Mouse (Mus musculus): Measurements from ENCODE around the gene Arvcf. TPM values are rescaled to one million over a fixed set of nuclear protein-coding genes. Genes with fewer than 3 reads are reported as not detected.

Gene Arvcf
- polyA plus RNA-seq, 1 experiment from 2014 or later, result 37.9 TPM

GRCm38 (mm10) chr16:18443385-18443841, 95.4 kb downstream of the Arvcf start:
- no peaks in the 10 kb centered on the region for H3K27me3 ChIP-seq
- ATAC-seq (ENCODE audit: insufficient number of reproducible peaks, low FRiP score, low TSS enrichment, low read depth), result peak; percentile 61
- peaks cover 7% of the 10 kb centered on the region; the same call in 1 of the 2 replicates for H3K4me1 ChIP-seq
- no peak overlapping the region for H3K4me3 ChIP-seq (replicated peaks)
- H3K9me3 ChIP-seq (replicated peaks), result no peaks in the 10 kb centered on the region
- H3K4me2 ChIP-seq (replicated peaks), result no peak overlapping the region
- 18% methylated on average over 8 of the region's 8 CpGs for WGBS
- H3K9ac ChIP-seq, result no peak overlapping the region
- no peak overlapping the region for H3K27ac ChIP-seq (replicated peaks)
- no peaks in the 10 kb centered on the region for H3K36me3 ChIP-seq

DNA sequence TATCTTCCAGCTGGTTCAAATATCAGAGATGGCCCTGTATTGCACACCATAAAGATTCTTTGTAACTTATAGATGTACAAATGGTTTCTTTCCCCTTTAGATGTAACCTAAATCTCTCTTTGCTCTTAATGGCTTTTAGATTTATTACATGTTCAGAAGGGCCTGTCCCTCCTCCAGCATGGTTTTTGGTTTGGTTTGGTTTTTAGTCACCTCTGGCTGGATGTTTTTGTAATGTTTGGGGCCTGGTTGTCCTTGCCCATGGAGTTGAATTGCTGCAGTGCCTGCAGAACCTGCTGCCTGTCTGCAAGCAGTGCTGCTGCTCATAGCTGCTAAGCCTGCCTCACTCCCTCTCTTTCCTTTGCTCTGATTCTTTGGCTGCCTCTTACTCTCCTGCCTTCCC, 99.3 kb downstream of the Arvcf start:
- Histone ChIP-seq H3K27me3 (no peaks in the 10 kb centered on the region), H3K9me3 (replicated peaks) (no peaks in the 10 kb centered on the region), H3K27ac (replicated peaks) (peak overlapping the region; percentile 48; the same call in 1 of the 2 replicates), H3K9ac (no peak overlapping the region), H3K36me3 (no peaks in the 10 kb centered on the region), H3K4me1 (peaks cover 21% of the 10 kb centered on the region), H3K4me2 (replicated peaks) (no peak overlapping the region), H3K4me3 (replicated peaks) (no peak overlapping the region)
- no peak for ATAC-seq (ENCODE audit: insufficient number of reproducible peaks, low FRiP score, low TSS enrichment, low read depth)

GRCm38 (mm10) chr16:18448104-18448503, 100.1 kb downstream of the Arvcf start:
- 40% methylated on average over 6 of the region's 6 CpGs for WGBS
- no peak overlapping the region for H3K9ac ChIP-seq
- no peak overlapping the region for H3K4me3 ChIP-seq (replicated peaks)

DNA sequence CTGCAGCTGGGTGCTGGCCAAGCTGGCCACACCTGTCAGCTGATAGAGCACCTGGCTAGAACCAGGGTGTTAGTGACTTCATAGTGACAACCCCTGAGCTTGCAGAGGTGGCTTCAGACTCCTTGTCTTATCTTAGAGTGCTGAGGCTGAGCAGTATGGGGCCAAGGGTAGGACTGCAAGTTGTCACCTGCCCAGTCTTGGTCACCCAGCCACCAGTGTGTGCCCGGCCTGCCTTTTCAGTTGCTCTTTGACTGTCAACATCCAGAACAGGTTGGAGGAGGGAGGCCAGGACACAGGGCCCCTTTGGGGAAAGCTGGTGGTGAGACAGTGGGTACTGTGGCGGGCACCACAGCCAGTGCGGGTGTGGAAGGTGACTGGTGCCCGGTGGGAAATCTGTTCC, 101.0 kb downstream of the Arvcf start:
- Histone ChIP-seq H3K4me2 (replicated peaks) (no peak overlapping the region), H3K4me1 (peaks cover 24% of the 10 kb centered on the region), H3K27me3 (no peaks in the 10 kb centered on the region), H3K4me3 (replicated peaks) (no peak overlapping the region), H3K9me3 (replicated peaks) (no peaks in the 10 kb centered on the region), H3K9ac (no peak overlapping the region), H3K27ac (replicated peaks) (no peak overlapping the region), H3K36me3 (no peaks in the 10 kb centered on the region)
- ATAC-seq (ENCODE audit: insufficient number of reproducible peaks, low FRiP score, low TSS enrichment, low read depth), result no peak
- 94% methylated on average over 4 of the region's 4 CpGs for WGBS

More at GRCm38 (mm10) chr16:18448104-18448503, 100.1 kb downstream of the Arvcf start:
- ATAC-seq (ENCODE audit: insufficient number of reproducible peaks, low FRiP score, low TSS enrichment, low read depth), result no peak
- no peaks in the 10 kb centered on the region for H3K9me3 ChIP-seq (replicated peaks)
- no peak overlapping the region for H3K27ac ChIP-seq (replicated peaks)
- H3K4me1 ChIP-seq, result peaks cover 24% of the 10 kb centered on the region
- H3K4me2 ChIP-seq (replicated peaks), result no peak overlapping the region
- H3K36me3 ChIP-seq, result no peaks in the 10 kb centered on the region
- H3K27me3 ChIP-seq, result no peaks in the 10 kb centered on the region

DNA sequence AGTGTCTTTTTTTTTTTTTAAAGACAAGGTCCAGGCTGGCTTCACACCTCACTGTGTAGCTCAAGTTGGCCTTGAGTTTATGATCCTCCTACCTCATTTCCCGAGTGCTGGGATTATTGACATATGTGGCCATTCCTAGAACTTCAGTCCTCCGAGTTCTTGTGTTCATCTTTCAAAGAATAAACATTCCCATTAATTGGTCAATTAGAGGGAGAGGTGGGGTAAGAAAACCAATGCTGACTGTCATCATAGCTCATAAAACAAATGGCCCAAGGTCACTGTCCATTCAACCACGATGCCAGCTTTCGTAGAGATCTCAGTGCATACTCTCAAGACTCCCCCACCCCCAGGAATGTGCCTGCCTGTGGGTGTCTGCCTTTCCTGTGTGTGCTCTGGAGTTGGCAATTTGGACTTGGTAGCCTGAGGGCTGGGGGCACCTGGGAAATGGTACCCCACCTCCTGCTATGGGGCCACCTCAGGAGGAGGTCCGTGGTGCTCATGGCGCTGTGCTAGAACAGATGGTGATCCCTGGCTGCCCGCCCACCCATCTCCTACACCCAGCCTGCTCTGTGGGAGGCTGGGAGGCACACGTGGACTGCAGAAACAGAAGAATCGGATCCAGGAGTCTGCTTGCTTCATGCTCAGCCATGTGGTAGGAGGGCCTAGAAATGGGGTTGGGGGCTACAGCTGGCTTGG, 103.7 kb downstream of the Arvcf start:
- Histone ChIP-seq H3K4me3 (replicated peaks) (no peak overlapping the region), H3K4me2 (replicated peaks) (no peak overlapping the region), H3K9ac (no peak overlapping the region), H3K36me3 (no peaks in the 10 kb centered on the region), H3K27me3 (no peaks in the 10 kb centered on the region), H3K4me1 (peaks cover 29% of the 10 kb centered on the region), H3K9me3 (replicated peaks) (no peaks in the 10 kb centered on the region), H3K27ac (replicated peaks) (no peak overlapping the region)
- ATAC-seq (ENCODE audit: insufficient number of reproducible peaks, low FRiP score, low TSS enrichment, low read depth), result no peak
- WGBS, result 26% methylated on average over 9 of the region's 9 CpGs

- Histone ChIP-seq H3K9ac (no peak overlapping the region), H3K36me3 (no peaks in the 10 kb centered on the region; the same call in 1 of the 2 replicates), H3K4me1 (peaks cover 27% of the 10 kb centered on the region), H3K4me2 (replicated peaks) (no peak overlapping the region), H3K9me3 (replicated peaks) (no peaks in the 10 kb centered on the region), H3K27me3 (no peaks in the 10 kb centered on the region), H3K27ac (replicated peaks) (no peak overlapping the region), H3K4me3 (replicated peaks) (no peak overlapping the region)
- no peak for ATAC-seq (ENCODE audit: insufficient number of reproducible peaks, low FRiP score, low TSS enrichment, low read depth)
- WGBS, result 61% methylated on average over 8 of the region's 8 CpGs
Observed at GRCm38 (mm10) chr16:18452361-18452862, 104.4 kb downstream of the Arvcf start.

- H3K4me1 ChIP-seq, result peaks cover 23% of the 10 kb centered on the region
- H3K27ac ChIP-seq (replicated peaks), result no peak overlapping the region
- H3K36me3 ChIP-seq, result no peaks in the 10 kb centered on the region; the same call in 1 of the 2 replicates
- no peak overlapping the region for H3K9ac ChIP-seq
- H3K27me3 ChIP-seq, result no peaks in the 10 kb centered on the region
- H3K9me3 ChIP-seq (replicated peaks), result no peaks in the 10 kb centered on the region
- ATAC-seq (ENCODE audit: insufficient number of reproducible peaks, low FRiP score, low TSS enrichment, low read depth), result no peak
- no peak overlapping the region for H3K4me3 ChIP-seq (replicated peaks)
- 44% methylated on average over 5 of the region's 5 CpGs for WGBS
- H3K4me2 ChIP-seq (replicated peaks), result no peak overlapping the region
Observed at GRCm38 (mm10) chr16:18453846-18454245, 105.9 kb downstream of the Arvcf start.

DNA sequence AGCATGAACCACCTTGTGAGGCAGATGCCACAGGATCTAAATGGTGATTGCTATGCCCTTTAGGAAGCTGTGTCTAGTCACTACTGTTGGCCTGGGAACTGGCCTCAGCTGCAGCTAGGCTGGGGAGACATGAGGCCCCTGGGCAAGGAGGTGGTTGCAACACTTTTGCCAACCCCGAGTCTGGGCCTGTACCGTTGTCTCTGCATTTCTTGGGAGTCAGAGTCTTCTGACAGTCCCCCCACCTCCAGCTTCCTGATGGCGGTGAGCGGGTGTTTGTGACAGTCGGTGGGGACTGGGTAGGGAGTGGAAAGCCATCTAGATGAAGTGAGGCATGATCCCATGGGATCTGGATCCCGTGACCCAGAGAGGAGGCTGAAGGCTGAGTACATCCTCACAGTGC, 107.4 kb downstream of the Arvcf start:
- WGBS, result 72% methylated on average over 6 of the region's 6 CpGs
- Histone ChIP-seq H3K9me3 (replicated peaks) (no peaks in the 10 kb centered on the region), H3K27me3 (no peaks in the 10 kb centered on the region), H3K27ac (replicated peaks) (no peak overlapping the region), H3K4me3 (replicated peaks) (no peak overlapping the region), H3K36me3 (no peaks in the 10 kb centered on the region; the same call in 1 of the 2 replicates), H3K9ac (no peak overlapping the region), H3K4me2 (replicated peaks) (no peak overlapping the region), H3K4me1 (peaks cover 39% of the 10 kb centered on the region)
- no peak for ATAC-seq (ENCODE audit: insufficient number of reproducible peaks, low FRiP score, low TSS enrichment, low read depth)

MicroRNAs within 50 kb of the gene (microRNA counts, 519-probe panel; counts per million panel counts)
- 2,620 counts per million, percentile 61 among the panel's probes with 10 or more counts for microRNA mmu-miR-185

Small RNAs within 50 kb of the gene (microRNA-seq; reads per million reads assigned to microRNA genes)
- gene Gm26219 (ENCODE audit: borderline number of aligned reads) (not detected), gene Mir185 (ENCODE audit: borderline number of aligned reads) (234 reads per million, percentile 64 among the genes with 10 or more reads in this experiment)

Other genes with a start within 250 kb of the Arvcf start
- 7.4 and 7.9 TPM in 2 replicates for gene Rtn4r, start 220.5 kb upstream of the Arvcf start, polyA plus RNA-seq (2015; fragmentation: Nextera tagmentation; extraction: Ambion mirVana)
- not detected in 2 replicates for gene Ccdc188, start 130.3 kb upstream of the Arvcf start, polyA plus RNA-seq (2015; fragmentation: Nextera tagmentation; extraction: Ambion mirVana)
- gene Zdhhc8, start 113.0 kb upstream of the Arvcf start, polyA plus RNA-seq (2015; fragmentation: Nextera tagmentation; extraction: Ambion mirVana), result 24.3 and 24.7 TPM in 2 replicates
- gene Trmt2a, start 99.5 kb upstream of the Arvcf start, polyA plus RNA-seq (2015; fragmentation: Nextera tagmentation; extraction: Ambion mirVana), result 114 TPM in 2 replicates
- 450 and 466 TPM in 2 replicates for gene Ranbp1, start 99.5 kb upstream of the Arvcf start, polyA plus RNA-seq (2015; fragmentation: Nextera tagmentation; extraction: Ambion mirVana)
- gene Gm49776, start 89.9 kb upstream of the Arvcf start, polyA plus RNA-seq (2015; fragmentation: Nextera tagmentation; extraction: Ambion mirVana), result 2.5 TPM in 2 replicates
- gene Dgcr8, start 58.9 kb upstream of the Arvcf start, polyA plus RNA-seq (2015; fragmentation: Nextera tagmentation; extraction: Ambion mirVana), result 28.6 and 31.7 TPM in 2 replicates
- gene Tango2, start 79 bp upstream of the Arvcf start, polyA plus RNA-seq (2015; fragmentation: Nextera tagmentation; extraction: Ambion mirVana), result 29.3 and 29.8 TPM in 2 replicates
- gene Txnrd2, start 78.2 kb downstream of the Arvcf start, polyA plus RNA-seq (2015; fragmentation: Nextera tagmentation; extraction: Ambion mirVana), result 17.0 and 18.2 TPM in 2 replicates
- 109 and 116 TPM in 2 replicates for gene Comt, start 78.7 kb downstream of the Arvcf start, polyA plus RNA-seq (2015; fragmentation: Nextera tagmentation; extraction: Ambion mirVana)
- 15.1 and 18.7 TPM in 2 replicates for gene Gnb1l, start 150.5 kb downstream of the Arvcf start, polyA plus RNA-seq (2015; fragmentation: Nextera tagmentation; extraction: Ambion mirVana)
- gene Rtl10, start 150.7 kb downstream of the Arvcf start, polyA plus RNA-seq (2015; fragmentation: Nextera tagmentation; extraction: Ambion mirVana), result 3.5 and 4.5 TPM in 2 replicates
- gene Tbx1, start 242.5 kb downstream of the Arvcf start, polyA plus RNA-seq (2015; fragmentation: Nextera tagmentation; extraction: Ambion mirVana), result 24.0 and 24.3 TPM in 2 replicates